Mouse (Mus musculus) naive thymus-derived CD4-positive, alpha-beta T cell, adult 2 months (primary cell): ENCODE results near the gene Arl6ip4.

Source experiments
- DNase-seq: peaks from one replicate; pipeline ENCODE4 v3.0.0-alpha.2; 2011; ENCODE audit warnings: low read depth

Arl6ip4 gene

DNA sequence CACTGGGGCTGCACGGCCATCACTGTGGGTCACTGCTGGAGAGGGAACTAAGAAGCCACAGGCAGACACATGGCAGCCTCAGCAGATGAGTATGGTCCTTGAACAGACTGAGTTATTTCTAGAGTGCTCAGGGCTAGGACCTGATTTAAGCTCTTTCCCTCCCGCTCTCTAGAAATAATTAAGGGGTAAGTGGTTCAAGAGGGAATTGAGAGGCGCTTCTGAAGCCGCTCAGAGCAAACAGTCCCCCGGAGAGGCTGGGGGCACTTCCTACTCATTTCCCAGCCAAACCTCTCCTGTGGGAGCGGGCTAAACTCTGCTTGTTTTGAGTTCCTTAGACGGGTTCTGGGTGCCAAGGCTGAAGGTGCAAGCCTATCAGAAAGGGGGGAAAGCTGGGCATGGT, 35.0 kb downstream of the Arl6ip4 start:
- no peak for DNase-seq

DNA sequence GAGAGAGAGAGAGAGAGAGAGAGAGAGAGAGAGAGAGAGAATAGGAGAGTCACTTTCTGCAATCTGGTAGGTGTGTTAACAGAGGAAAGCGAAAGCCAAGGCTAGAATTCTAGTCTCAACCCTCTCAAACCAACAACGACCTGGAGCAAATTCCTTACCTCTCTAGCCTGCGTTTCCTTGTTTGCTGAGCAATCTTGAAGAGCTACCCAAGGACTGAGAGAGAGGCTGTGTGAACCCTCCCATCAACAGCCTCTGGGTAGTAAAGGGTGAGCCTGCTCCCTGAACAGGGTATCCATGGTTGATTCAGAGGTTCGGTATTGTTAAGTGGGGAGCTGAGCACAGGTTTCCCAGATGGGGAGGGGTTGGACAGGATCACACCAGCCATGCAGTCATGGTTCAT, 36.8 kb downstream of the Arl6ip4 start:
- DNase-seq: no peak

DNA sequence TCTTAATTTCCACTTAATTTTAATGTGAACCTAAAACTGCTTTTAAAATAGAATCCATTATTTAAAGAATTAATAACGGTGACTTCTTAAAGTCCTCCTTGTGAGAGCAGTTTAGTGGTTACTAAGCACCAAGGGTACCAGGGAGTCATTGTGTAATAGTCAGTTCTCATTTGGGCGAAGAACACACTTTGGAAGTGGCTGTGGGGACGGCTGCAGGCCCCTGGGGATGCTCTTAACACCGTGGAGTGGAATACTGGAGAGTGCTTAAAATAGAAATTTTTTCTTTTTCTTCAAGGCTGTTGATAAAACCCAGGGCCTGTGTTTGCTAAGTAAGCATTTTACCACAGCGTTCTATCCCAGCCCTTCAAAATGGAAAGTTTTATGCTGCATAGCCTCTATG, 40.1 kb downstream of the Arl6ip4 start:
- DNase-seq: no peak

DNA sequence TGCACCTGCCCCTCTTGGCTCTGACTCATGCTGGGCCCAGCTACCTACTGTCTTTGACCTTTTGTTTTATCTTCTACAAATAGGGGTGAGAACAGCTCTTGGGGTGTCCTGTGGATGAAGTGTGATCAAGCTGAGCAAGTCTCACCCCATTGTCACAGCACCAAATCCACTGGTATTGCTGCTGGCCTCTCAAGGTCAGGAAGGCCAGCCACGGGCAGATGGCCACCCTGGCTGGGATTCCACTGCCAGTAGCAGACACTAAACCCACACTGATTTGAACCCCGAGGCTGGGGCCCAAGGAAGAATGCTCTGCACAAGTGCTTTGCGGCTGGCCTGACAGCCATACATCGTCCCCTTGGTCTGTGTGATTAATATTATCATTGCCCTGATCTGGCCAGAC, 42.4 kb downstream of the Arl6ip4 start:
- no peak for DNase-seq

DNA sequence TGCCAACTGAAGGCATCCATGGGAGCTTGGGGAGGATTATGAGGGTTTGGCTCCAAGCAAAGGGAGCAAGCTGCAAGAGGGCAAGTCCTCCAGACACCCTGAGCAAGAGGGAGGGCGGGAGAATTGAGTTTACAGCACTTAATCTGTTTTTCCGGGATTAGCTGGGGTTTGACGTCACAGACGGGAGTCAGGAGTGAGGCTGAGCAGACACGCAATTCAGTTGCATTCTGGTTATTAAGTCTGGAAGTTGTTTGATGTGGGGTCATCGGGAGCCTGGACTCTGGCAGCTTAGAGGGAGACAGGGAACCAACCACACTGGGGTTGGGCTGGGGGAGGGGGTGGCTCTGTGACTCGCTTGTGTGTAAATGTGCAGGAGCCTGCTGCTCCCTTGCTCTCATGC, 43.6 kb downstream of the Arl6ip4 start:
- no peak for DNase-seq

DNA sequence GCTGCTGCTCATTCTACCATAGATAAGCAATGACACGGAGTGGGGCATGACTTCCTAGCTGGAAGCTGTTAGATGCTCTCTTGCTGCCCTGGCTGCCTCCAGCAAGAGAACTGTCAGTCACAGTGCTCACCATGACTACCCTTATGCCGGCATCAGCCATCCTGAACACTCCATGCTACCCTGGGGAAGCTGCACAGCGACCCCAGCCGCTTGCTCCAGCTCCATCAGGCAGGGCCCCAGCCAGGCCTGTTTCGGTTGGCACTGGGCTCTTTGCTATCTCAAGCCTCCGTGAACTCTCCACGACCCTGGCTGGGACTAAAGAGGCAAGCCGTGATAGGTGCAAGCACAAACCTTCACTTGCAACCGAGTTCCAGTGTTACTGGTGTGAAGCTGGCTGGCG, 45.9 kb downstream of the Arl6ip4 start:
- DNase-seq: no peak

DNA sequence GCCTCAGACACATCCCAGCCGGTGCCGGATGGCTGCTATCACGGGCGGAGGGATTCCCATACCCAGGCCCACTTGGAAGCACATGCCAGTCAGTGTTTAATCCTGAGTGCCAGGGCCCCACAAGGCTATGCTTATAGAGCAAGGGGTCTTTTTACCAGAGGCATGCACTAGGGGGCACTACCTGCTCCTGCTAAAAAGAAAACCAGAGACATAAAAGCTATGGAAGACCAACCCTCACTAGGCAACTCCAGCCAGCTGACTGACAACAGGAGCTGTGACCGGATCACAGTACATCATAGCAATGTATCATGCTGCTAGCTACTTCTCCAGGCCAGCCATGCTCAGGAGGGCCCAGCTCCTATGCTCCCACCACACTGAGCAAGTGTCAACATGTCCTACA, 46.7 kb downstream of the Arl6ip4 start:
- peak; percentile 85 for DNase-seq

DNA sequence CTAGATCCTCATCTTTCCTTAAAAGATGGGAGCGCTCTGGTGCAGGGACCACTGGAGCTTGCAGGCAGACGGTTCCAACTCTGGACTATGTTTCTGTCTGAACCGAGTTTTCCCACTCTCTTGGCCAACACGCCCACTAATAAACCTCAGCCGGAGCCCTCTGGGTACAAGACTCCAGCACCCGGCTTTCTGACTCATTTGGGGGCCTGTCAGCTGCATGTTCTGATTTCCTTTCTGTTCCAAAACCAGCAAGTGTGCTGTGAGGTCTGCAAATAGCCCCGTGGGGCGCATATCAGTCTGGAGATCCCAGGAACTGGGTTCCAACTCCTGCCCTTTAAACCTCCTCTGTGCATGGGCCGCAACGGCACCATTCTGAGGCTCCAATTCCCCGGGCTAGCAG, 47.6 kb downstream of the Arl6ip4 start:
- DNase-seq: no peak

DNA sequence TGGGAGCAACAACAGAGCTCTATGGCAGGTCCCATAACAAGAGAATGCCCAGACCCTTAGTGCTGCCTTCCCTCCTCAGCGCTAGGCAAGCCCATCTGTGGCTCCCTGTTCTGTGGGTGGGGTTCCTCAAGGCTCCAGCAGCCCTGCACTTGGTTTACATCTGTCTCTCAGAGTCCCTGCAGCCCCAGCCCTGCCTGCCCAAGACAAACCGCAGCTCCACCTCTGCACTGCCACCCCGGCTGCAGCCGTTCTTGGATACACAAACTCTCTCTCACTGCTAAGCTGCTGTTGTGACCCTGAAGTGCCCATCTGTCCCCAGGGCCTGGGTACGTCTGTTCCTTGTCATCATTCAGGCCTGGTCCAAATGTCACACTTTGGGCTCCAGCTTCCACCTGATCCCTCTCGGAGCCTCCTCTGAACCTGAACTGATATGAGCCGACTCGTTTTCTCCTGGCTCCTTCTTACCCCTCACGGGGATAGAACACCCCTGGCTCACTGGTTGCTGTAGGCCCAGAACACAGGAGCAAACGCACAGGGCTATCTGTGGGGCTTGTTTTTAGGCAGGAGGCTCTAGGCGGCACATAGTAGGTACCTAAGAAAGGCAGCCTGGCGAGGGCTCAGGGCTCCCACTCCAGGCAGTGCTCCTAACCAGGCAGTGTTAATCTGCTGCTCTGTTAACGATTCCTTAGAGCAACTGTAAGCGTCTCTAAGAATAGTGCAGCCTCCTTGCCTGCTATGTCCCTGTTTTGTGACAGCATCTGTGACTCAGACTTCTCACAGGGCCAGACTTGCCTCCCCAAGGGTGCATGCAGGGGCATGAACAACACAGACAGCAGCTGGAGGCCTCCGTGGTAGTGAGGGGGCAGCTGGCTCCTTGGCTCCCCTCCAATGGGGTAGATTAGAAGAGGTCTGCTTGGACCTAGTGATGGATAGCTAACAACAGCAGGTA, 50.0 kb downstream of the Arl6ip4 start:
- peak; percentile 60 for DNase-seq

DNA sequence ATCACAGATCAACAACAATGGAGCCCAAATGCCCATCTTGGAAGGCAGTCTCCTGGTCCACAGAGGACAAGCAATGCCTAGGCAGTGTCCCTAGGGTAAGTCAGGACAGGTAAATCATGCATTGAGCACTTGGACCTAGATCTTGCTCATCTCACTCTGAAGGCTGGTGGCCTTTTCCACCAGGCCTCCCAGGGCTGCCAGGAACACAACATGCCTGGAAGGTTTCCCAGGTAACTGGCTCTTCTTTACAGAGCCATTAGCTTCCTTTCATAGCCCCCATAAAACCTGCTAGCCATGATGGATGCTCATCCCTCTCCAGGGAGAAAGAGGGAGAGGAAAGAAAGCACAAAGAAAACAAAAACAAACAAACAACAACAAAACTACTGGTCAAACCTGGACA, 50.9 kb downstream of the Arl6ip4 start:
- DNase-seq: no peak

DNA sequence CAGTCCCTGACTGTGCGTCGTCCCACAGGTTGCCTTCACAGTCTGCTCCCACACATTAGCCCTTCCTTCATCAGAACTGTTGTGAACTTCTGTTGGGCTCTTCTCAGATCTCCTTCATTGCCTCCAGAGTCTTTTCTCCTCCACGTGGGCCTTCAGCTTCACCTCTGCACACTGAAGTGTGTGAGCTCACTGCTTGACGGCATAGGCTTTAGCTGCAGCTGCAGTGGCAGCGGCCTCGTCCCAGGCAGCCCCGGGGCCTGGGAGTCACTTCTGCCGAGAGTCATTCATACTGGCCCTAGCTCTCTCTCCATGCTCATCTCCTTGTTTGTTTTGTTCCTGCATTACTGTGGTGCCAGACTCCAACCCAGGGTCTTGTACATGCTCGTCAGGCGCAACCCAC, 51.7 kb downstream of the Arl6ip4 start:
- DNase-seq: no peak
